Mouse (Mus musculus) midbrain, embryonic 11.5 days (tissue): ENCODE measurements around the gene Pgs1. TPM values are rescaled to one million over a fixed set of nuclear protein-coding genes. Genes with fewer than 3 reads are reported as not detected.

Experiments
- ATAC-seq: fragments of 200-750 bp; cut with Nextera tagmentation; 2 replicates; pipeline ENCODE4 v1.8.0; 2017; ENCODE audit warnings: moderate TSS enrichment, moderate library complexity; ENCODE audit not compliant: low FRiP score
- DNase-seq: peaks from one replicate; pipeline ENCODE4 v3.0.0; 2015; ENCODE audit warnings: low spot score; ENCODE audit errors: missing footprints
- H3K27ac ChIP-seq: fragments of 300-500 bp; sonication (generic); 2 replicates; pipeline ENCODE4 v1.5.1; 2014; ENCODE audit warnings: low read depth, low read length
- H3K27me3 ChIP-seq: fragments of 300-500 bp; sonication (generic); 2 replicates; pipeline ENCODE4 v1.6.1; 2014; ENCODE audit warnings: mild to moderate bottlenecking, low read length, moderate library complexity, mixed read lengths; ENCODE audit not compliant: control insufficient read depth, insufficient read depth
- H3K36me3 ChIP-seq: fragments of 300-500 bp; sonication (generic); 2 replicates; pipeline ENCODE4 v1.6.1; 2014; ENCODE audit warnings: mild to moderate bottlenecking, low read length, moderate library complexity, mixed read lengths; ENCODE audit not compliant: control insufficient read depth, insufficient read depth
- H3K4me1 ChIP-seq: fragments of 300-500 bp; sonication (generic); 2 replicates; pipeline ENCODE4 v1.6.1; 2014; ENCODE audit warnings: low read length; ENCODE audit not compliant: control insufficient read depth, insufficient read depth
- H3K4me2 ChIP-seq: fragments of 300-500 bp; sonication (generic); 2 replicates; pipeline ENCODE4 v1.6.1; 2014; ENCODE audit warnings: mild to moderate bottlenecking, moderate library complexity
- H3K4me3 ChIP-seq: fragments of 300-500 bp; sonication (generic); 2 replicates; pipeline ENCODE4 v1.5.1; 2014; ENCODE audit warnings: low read depth, low read length
- H3K9ac ChIP-seq: fragments of 300-500 bp; sonication (generic); 2 replicates; pipeline ENCODE4 v1.6.1; 2014; ENCODE audit warnings: low read length
- H3K9me3 ChIP-seq: fragments of 300-500 bp; sonication (generic); 2 replicates; pipeline ENCODE4 v1.6.1; 2016; ENCODE audit warnings: low read length; ENCODE audit not compliant: control insufficient read depth
- WGBS: fragments of 180-500 bp; shearing (Covaris S2); extraction: QIAGEN DNeasy Blood & Tissue Kit; methylation state at CpG from one replicate; pipeline ENCODE4 v1.1.7; 2014; 5-methylcytosine and 5-hydroxymethylcytosine counted together
- polyA plus RNA-seq: library from polyadenylated mRNA; unstranded; fragments of >200 nt; fragmentation: Nextera tagmentation; extraction: Ambion mirVana; gene quantifications from 2 replicates; pipeline ENCODE4 v1.2.1, GENCODE M21; 2014

The Pgs1 gene
- polyA plus RNA-seq, 1 experiment from 2014 or later = 42.7 TPM

GRCm38 (mm10) chr11:117967249-117968015 lies 18.7 kb upstream of the Pgs1 start:
- H3K27ac ChIP-seq = no peak overlapping the region
- H3K4me3 ChIP-seq = peak overlapping the region; percentile 69
- peak overlapping the region; percentile 99 for H3K4me2 ChIP-seq
- no peak for ATAC-seq
- no peaks in the 10 kb centered on the region for H3K9me3 ChIP-seq
- peak overlapping the region; percentile 91 for H3K9ac ChIP-seq
- H3K4me1 ChIP-seq = peaks cover 66% of the 10 kb centered on the region
- peaks cover 34% of the 10 kb centered on the region for H3K27me3 ChIP-seq
- WGBS = 4% methylated on average over 34 of the region's 34 CpGs
- H3K36me3 ChIP-seq = no peaks in the 10 kb centered on the region
- DNase-seq = peak; percentile 96

GRCm38 (mm10) chr11:117968016-117968671 lies 17.9 kb upstream of the Pgs1 start:
- peak; percentile 96 for DNase-seq

DNA sequence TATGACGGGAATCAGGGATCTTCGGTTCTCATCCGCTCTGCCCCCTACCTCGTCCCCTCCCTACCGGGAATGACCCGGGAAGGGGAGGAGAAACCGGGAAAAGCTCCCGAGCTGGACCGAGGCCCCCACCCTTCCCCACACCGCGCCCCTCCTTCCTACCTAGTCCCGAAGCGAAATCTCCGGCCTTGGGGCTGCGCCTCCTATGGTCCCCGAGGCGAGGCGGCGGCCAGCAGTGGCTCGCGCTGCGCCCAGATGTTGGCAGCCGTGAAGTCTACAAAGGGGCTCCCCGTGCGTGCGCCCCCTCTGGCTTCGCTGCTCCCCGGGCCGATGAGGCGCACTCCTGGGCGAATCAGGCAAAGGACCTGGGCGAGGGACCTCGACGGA lies 17.4 kb upstream of the Pgs1 start:
- H3K4me3 ChIP-seq = peak overlapping the region; percentile 69
- ATAC-seq = peak; percentile 50
- under 1% methylated on average over 32 of the region's 34 CpGs for WGBS
- H3K9ac ChIP-seq = peak overlapping the region; percentile 91
- H3K27me3 ChIP-seq = peaks cover 34% of the 10 kb centered on the region
- peak overlapping the region; percentile 99 for H3K4me2 ChIP-seq
- no peak for DNase-seq
- peaks cover 64% of the 10 kb centered on the region for H3K4me1 ChIP-seq
- no peaks in the 10 kb centered on the region for H3K9me3 ChIP-seq
- H3K27ac ChIP-seq = peak overlapping the region; percentile 91
- H3K36me3 ChIP-seq = no peaks in the 10 kb centered on the region

More at GRCm38 (mm10) chr11:117968016-117968671, 17.9 kb upstream of the Pgs1 start:
- peak overlapping the region; percentile 91 for H3K27ac ChIP-seq
- H3K9ac ChIP-seq = peak overlapping the region; percentile 91
- peaks cover 34% of the 10 kb centered on the region for H3K27me3 ChIP-seq
- peak overlapping the region; percentile 99 for H3K4me2 ChIP-seq
- peaks cover 63% of the 10 kb centered on the region for H3K4me1 ChIP-seq
- no peaks in the 10 kb centered on the region for H3K36me3 ChIP-seq
- under 1% methylated on average over 64 of the region's 64 CpGs for WGBS
- ATAC-seq = no peak; the same call in 1 of the 2 replicates
- no peaks in the 10 kb centered on the region for H3K9me3 ChIP-seq
- H3K4me3 ChIP-seq = peak overlapping the region; percentile 69

GRCm38 (mm10) chr11:117969100-117969944 lies 16.8 kb upstream of the Pgs1 start:
- peaks cover 31% of the 10 kb centered on the region for H3K27me3 ChIP-seq

GRCm38 (mm10) chr11:117969945-117970872 lies 15.9 kb upstream of the Pgs1 start, which contains the start of gene Socs3:
Gene Socs3 (minus strand): TSS chr11:117970047.
- Histone ChIP-seq H3K27ac (peak within 1 kb of the TSS; percentile 91), H3K4me3 (peak within 1 kb of the TSS; percentile 69), H3K9ac (peak within 1 kb of the TSS; percentile 91), H3K9me3 (no peaks in the 10 kb centered on the region), H3K27me3 (peaks cover 26% of the 10 kb centered on the region), H3K4me1 (peaks cover 64% of the 10 kb centered on the region), H3K36me3 (no peaks in the 10 kb centered on the region), H3K4me2 (peak within 1 kb of the TSS; percentile 99)
- 11% methylated on average over 21 of the region's 21 CpGs for WGBS
- ATAC-seq = peak; percentile 25
- DNase-seq = peak; percentile 100

More at GRCm38 (mm10) chr11:117969100-117969944, 16.8 kb upstream of the Pgs1 start:
- Histone ChIP-seq H3K4me2 (peak overlapping the region; percentile 99), H3K36me3 (no peaks in the 10 kb centered on the region), H3K9me3 (no peaks in the 10 kb centered on the region), H3K9ac (peak overlapping the region; percentile 91), H3K4me3 (peak overlapping the region; percentile 69), H3K4me1 (peaks cover 64% of the 10 kb centered on the region), H3K27ac (peak overlapping the region; percentile 91)
- DNase-seq = peak; percentile 99
- under 1% methylated on average over 39 of the region's 65 CpGs for WGBS
- peak; percentile 91 for ATAC-seq

- no peak for ATAC-seq
- WGBS = 63% methylated on average over 6 of the region's 6 CpGs
- peaks cover 24% of the 10 kb centered on the region for H3K27me3 ChIP-seq
- DNase-seq = no peak
- no peaks in the 10 kb centered on the region for H3K9me3 ChIP-seq
- no peak overlapping the region for H3K4me3 ChIP-seq
- H3K4me1 ChIP-seq = peaks cover 66% of the 10 kb centered on the region
- no peak overlapping the region for H3K9ac ChIP-seq
- no peak overlapping the region for H3K4me2 ChIP-seq
- no peak overlapping the region for H3K27ac ChIP-seq
- no peaks in the 10 kb centered on the region for H3K36me3 ChIP-seq
Observed at GRCm38 (mm10) chr11:117971100-117971499, 15.0 kb upstream of the Pgs1 start.

GRCm38 (mm10) chr11:117971646-117972242 lies 14.3 kb upstream of the Pgs1 start:
- no peaks in the 10 kb centered on the region for H3K36me3 ChIP-seq

More at GRCm38 (mm10) chr11:117971646-117972242, 14.3 kb upstream of the Pgs1 start:
- 60% methylated on average over 2 of the region's 2 CpGs for WGBS
- no peak for ATAC-seq
- Histone ChIP-seq H3K4me3 (no peak overlapping the region), H3K9ac (no peak overlapping the region), H3K9me3 (no peaks in the 10 kb centered on the region), H3K4me1 (peaks cover 66% of the 10 kb centered on the region), H3K4me2 (no peak overlapping the region), H3K27me3 (peaks cover 17% of the 10 kb centered on the region), H3K27ac (no peak overlapping the region)
- DNase-seq = no peak
